Mouse (Mus musculus): ENCODE measurements around the gene Col6a2.

DNA sequence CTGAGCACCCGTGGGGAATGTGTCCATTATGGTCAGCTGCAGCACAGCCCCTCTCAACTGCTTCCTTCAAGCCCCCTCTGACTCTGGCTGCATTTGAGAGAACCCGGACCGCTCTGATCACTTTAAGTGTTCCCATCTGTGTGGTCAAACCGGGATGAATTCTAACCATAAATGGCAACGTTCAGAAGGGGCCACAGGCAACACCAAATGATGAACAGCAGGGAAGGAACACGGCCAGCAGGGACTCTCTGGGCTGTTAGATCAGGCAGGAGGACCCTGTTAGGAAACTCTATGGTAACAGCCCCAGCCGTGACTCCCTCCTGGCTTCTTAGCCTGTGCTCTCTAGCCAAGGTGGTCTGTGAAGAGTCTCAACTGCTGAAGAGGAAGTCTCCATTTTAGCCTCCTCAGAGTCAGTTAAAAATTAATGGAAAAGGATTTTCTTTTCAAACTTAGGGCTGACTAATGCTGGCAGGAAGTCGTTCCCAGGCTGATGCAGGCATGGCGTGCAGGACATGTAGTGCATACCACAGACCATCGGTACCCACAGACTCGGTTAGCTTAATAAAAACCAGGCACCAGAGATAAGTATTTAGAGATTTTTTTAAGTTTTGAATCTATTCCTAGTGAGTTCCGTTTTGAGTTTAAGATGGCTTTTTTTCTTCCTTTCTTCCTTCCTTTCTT, 27.4 kb upstream of the Col6a2 start:
- TF ChIP-seq CHD2 (IDR thresholded peaks at IDR 0.05; ENCODE audit: low read depth, low read length), result no peak
- TF ChIP-seq ZNF384 (IDR thresholded peaks at IDR 0.05; ENCODE audit: low read depth, low read length), result no peak

Data from ES-E14 (cell line).